Mouse (Mus musculus) brain, embryonic 14.5 days (tissue): Measurements from ENCODE around the gene Acsbg1.

ENCODE experiments used
- CTCF ChIP-seq: fragments of 200-500 bp; IDR thresholded peaks from 2 replicates; pipeline ENCODE4 v1.5.1; 2012; ENCODE audit warnings: inconsistent platforms, mild to moderate bottlenecking, moderate library complexity, borderline replicate concordance; ENCODE audit not compliant: insufficient read depth, insufficient read length; ENCODE audit errors: extremely low read depth
- POLR2A ChIP-seq: fragments of 200-500 bp; IDR thresholded peaks from 2 replicates; pipeline ENCODE4 v1.6.1; 2012; ENCODE audit warnings: mild to moderate bottlenecking, inconsistent platforms, borderline replicate concordance; ENCODE audit not compliant: poor library complexity, insufficient read depth, insufficient read length, severe bottlenecking; ENCODE audit errors: extremely low read depth

DNA sequence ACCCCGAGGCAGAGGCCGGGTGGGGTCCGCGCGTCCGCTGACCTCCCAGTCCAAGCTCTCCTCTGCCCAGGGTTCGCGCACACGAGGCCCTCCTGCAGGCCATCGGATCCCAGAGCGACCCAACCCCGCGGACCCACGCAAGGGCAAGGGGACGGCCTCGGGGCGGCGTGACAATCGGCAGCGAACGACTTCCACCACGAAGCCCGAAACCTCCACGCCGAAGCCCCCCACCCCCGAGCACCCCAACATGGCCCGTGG, 37.3 kb upstream of the Acsbg1 start:
- no peak for TF ChIP-seq POLR2A
- no peak for TF ChIP-seq CTCF
